Mouse (Mus musculus) liver, embryonic 16.5 days (tissue): ENCODE results near the gene Rpl6. TPM values are rescaled to one million over a fixed set of nuclear protein-coding genes. Genes with fewer than 3 reads are reported as not detected.

Source experiments
- ATAC-seq: fragments of 200-750 bp; cut with Nextera tagmentation; 2 replicates; pipeline ENCODE4 v1.8.0; 2017; ENCODE audit warnings: low read depth, mild to moderate bottlenecking, moderate number of reproducible peaks, moderate library complexity
- H3K27ac ChIP-seq: fragments of 300-500 bp; sonication (generic); 2 replicates; pipeline ENCODE4 v1.5.1; 2014; ENCODE audit warnings: mild to moderate bottlenecking, low read length
- H3K27me3 ChIP-seq: fragments of 300-500 bp; sonication (generic); 2 replicates; pipeline ENCODE4 v1.6.1; 2014; ENCODE audit warnings: low read depth, low read length, mixed read lengths; ENCODE audit not compliant: control insufficient read depth, insufficient read depth
- H3K36me3 ChIP-seq: fragments of 300-500 bp; sonication (generic); 2 replicates; pipeline ENCODE4 v1.6.1; 2014; ENCODE audit warnings: mild to moderate bottlenecking; ENCODE audit not compliant: control insufficient read depth, insufficient read depth
- H3K4me1 ChIP-seq: fragments of 300-500 bp; sonication (generic); 2 replicates; pipeline ENCODE4 v1.6.1; 2014; ENCODE audit warnings: low read depth, low read length, mixed read lengths; ENCODE audit not compliant: control insufficient read depth
- H3K4me2 ChIP-seq: fragments of 300-500 bp; sonication (generic); 2 replicates; pipeline ENCODE4 v1.6.1; 2014; ENCODE audit warnings: low read depth, low read length, mixed read lengths
- H3K4me3 ChIP-seq: fragments of 300-500 bp; sonication (generic); 2 replicates; pipeline ENCODE4 v1.5.1; 2014; ENCODE audit warnings: low read depth, mild to moderate bottlenecking, low read length
- H3K9ac ChIP-seq: fragments of 300-500 bp; sonication (generic); 2 replicates; pipeline ENCODE4 v1.6.1; 2014; ENCODE audit warnings: low read depth, low read length
- H3K9me3 ChIP-seq: fragments of 300-500 bp; sonication (generic); replicated peaks from 2 replicates; pipeline ENCODE4 v1.6.1; 2016; ENCODE audit warnings: low read length; ENCODE audit not compliant: control insufficient read depth
- WGBS: fragments of 180-500 bp; shearing (Covaris S2); extraction: QIAGEN DNeasy Blood & Tissue Kit; methylation state at CpG from one replicate; pipeline ENCODE4 v1.1.7; 2014; ENCODE audit not compliant: insufficient replicate concordance; 5-methylcytosine and 5-hydroxymethylcytosine counted together
- polyA plus RNA-seq: library from polyadenylated mRNA; unstranded; fragments of >200 nt; fragmentation: Nextera tagmentation; extraction: Ambion mirVana; gene quantifications from 2 replicates; pipeline ENCODE4 v1.2.1, GENCODE M21; 2015

Rpl6 gene
- polyA plus RNA-seq: 278 and 327 TPM in 2 replicates

DNA sequence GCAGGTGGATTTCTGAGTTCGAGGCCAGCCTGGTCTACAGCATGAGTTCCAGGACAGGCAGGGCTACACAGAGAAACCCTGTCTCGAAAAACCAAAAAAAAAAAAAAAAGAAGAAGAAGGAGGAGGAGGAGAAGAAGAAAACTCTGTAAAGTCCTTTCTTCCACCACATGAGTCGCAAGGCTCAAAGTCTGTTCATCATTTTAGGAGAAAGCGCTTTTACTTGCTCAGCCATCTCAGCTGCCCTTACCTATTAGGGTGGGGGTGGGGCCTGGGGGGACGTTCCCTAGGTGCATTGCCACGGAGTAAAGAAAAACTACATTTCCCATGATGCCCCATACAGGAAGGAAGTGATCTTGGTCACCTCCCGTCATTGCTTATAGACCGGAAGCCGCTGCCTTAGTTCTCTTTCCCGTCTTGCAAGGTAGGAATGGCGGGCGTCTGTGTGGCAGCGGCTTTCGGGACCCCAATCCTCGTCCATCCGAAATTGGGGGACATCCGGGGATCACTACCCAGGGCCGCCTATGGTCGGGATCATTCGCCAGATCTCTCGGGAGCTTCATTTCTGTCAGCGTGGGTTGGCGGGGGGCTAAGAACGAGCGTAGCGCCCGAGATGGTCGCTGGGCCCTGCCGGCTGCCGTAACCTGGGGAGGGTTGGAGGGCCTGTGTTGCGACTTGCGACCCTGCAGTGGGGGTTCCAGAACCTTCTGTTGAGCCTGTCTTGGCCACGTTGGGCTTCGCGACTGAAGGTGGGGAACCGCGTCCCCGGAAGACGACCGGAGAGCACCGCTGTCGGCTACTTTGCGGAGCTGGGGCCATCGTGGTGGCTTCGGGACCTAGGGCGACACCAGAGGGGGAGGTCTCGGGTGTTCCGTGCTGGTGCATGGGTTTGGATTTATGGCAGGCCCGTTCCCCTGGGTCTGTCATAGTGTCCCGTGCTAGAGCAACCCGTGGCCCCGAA, at the start of gene Rpl6:
Gene Rpl6 (plus strand): TSS at position 350 of the 958 bp plus-strand sequence.
- Histone ChIP-seq H3K9me3 (no peaks in the 10 kb centered on the region), H3K9ac (peak within 1 kb of the TSS; percentile 94), H3K4me2 (peak within 1 kb of the TSS; percentile 76), H3K27me3 (no peaks in the 10 kb centered on the region), H3K4me3 (peak within 1 kb of the TSS; percentile 94), H3K4me1 (peaks cover 31% of the 10 kb centered on the region), H3K36me3 (peaks cover 35% of the 10 kb centered on the region), H3K27ac (peak within 1 kb of the TSS; percentile 79)
- WGBS: under 1% methylated on average over 52 of the region's 52 CpGs
- peak; percentile 92 for ATAC-seq

DNA sequence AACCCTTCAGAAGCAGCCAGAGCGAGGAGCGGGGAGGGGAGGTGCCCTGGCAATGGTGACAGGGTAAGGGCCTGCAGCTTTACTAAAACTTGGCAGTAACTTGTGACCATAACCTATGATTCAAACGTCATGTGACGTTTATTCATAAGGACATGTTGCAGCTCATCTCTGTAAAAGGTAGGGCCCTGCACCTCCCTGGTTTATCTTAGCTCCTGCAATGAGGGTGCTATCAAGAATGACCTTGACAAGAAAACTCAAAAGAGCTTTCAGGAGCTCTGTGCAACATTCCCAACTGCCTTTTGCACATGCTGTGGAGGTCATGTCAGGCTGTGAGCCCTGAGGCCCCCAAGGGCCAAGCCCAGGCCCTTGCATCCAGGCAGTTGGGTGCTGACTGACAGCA, 48.2 kb upstream of the Rpl6 start:
- no peak for ATAC-seq
- Histone ChIP-seq H3K36me3 (peaks cover 16% of the 10 kb centered on the region), H3K9ac (no peak overlapping the region), H3K9me3 (no peaks in the 10 kb centered on the region), H3K4me2 (no peak overlapping the region), H3K4me1 (no peaks in the 10 kb centered on the region), H3K27me3 (no peaks in the 10 kb centered on the region), H3K27ac (no peak overlapping the region), H3K4me3 (no peak overlapping the region)
- whole genome bisulfite sequencing: 87% methylated on average over 4 of the region's 4 CpGs

DNA sequence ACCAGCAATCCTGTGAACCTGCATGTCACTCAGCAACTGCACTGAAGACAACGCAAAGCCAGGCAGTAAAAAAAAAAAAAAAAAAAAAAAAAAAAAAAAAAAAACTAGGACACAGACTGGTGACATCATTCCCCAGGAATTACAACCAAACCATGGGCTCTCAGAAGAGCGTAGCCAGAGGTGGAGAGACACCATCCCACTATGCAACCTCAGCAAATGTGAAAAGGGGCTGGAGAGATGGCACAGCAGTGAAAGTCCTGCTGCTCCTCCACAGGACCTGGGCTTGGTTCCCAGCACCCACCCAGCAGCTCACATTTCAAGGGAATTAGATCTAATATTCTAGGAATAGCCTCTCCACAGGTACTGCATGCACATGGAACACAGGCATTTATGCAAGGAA, 47.3 kb upstream of the Rpl6 start:
- no peaks in the 10 kb centered on the region for H3K4me1 ChIP-seq
- no peaks in the 10 kb centered on the region for H3K27me3 ChIP-seq
- 76% methylated on average over 2 of the region's 2 CpGs for WGBS
- ATAC-seq: no peak
- no peak overlapping the region for H3K9ac ChIP-seq
- H3K4me2 ChIP-seq: no peak overlapping the region
- peaks cover 15% of the 10 kb centered on the region for H3K36me3 ChIP-seq
- no peak overlapping the region for H3K27ac ChIP-seq
- H3K9me3 ChIP-seq: no peaks in the 10 kb centered on the region
- no peak overlapping the region for H3K4me3 ChIP-seq

DNA sequence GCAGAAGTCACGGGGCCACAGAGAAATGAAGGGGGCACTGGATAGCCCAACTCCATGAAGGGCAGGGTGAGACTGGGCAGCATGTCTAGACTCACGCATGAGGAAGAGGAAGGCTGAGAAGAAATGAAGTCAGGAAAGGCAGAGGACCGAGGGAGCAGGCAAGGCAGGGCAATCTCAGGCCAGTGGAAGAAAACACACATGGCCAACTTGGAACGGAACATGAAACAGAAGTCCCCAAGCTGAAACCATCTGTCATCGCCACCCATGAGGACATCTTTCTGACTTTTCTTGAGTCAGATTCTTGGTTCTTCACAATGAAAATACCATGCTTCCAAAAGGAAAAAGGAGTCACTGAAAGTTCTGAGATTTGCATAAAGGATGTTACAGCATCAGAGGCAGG, 46.8 kb upstream of the Rpl6 start:
- 84% methylated on average over 5 of the region's 5 CpGs for WGBS

DNA sequence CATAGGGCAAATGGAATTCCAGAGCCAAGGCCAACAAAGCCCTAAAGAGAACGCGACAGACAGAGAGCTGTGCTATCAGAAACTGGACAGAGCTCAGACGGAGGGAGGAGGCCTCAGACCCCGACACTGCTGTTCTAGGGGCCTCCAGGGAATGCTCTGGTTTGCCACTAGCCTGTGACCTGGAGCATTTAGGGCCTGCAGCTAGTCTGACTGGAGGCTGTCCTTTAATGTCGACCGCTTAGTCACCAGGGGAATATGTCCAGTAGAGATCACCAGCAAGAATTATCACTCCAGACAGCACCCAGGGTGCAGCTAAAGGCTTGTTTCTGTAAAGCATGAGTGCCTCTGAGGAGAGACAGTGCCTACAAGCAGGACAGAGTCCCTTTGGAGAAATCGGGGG, 45.3 kb upstream of the Rpl6 start:
- Histone ChIP-seq H3K4me2 (no peak overlapping the region), H3K27ac (no peak overlapping the region), H3K9me3 (no peaks in the 10 kb centered on the region), H3K36me3 (peaks cover 25% of the 10 kb centered on the region), H3K9ac (no peak overlapping the region), H3K27me3 (no peaks in the 10 kb centered on the region), H3K4me3 (no peak overlapping the region), H3K4me1 (no peaks in the 10 kb centered on the region)
- ATAC-seq: no peak
- 80% methylated on average over 7 of the region's 7 CpGs for WGBS

More for the DNA sequence above, 46.8 kb upstream of the Rpl6 start:
- H3K9me3 ChIP-seq: no peaks in the 10 kb centered on the region
- no peak overlapping the region for H3K4me3 ChIP-seq
- no peak overlapping the region for H3K9ac ChIP-seq
- no peak overlapping the region for H3K27ac ChIP-seq
- no peak for ATAC-seq
- peaks cover 16% of the 10 kb centered on the region for H3K36me3 ChIP-seq
- no peaks in the 10 kb centered on the region for H3K27me3 ChIP-seq
- H3K4me2 ChIP-seq: no peak overlapping the region
- no peaks in the 10 kb centered on the region for H3K4me1 ChIP-seq

DNA sequence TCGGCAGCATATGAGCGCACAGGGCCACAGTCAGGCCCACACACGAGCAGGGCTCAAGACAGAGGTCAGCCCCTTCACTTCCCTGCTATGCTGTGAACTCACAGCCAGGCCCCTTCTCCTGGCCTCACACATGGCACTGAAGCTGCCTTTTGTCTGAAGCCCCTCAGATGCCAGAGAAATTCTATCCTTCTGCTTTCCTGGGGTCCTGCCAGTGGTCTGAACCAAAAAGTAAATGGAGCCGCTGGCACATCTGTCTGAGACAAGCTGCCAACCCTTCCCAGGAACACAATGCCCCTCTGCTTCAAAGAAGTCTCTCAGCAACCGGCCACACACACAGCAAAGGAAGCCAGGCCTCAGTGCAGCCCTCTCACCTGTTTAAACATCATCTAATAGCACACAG, 42.0 kb upstream of the Rpl6 start:
- Histone ChIP-seq H3K36me3 (peaks cover 31% of the 10 kb centered on the region), H3K27ac (no peak overlapping the region), H3K9me3 (no peaks in the 10 kb centered on the region), H3K4me1 (no peaks in the 10 kb centered on the region), H3K9ac (no peak overlapping the region), H3K4me3 (no peak overlapping the region), H3K4me2 (no peak overlapping the region), H3K27me3 (no peaks in the 10 kb centered on the region)
- ATAC-seq: no peak
- WGBS: 79% methylated on average over 5 of the region's 5 CpGs

DNA sequence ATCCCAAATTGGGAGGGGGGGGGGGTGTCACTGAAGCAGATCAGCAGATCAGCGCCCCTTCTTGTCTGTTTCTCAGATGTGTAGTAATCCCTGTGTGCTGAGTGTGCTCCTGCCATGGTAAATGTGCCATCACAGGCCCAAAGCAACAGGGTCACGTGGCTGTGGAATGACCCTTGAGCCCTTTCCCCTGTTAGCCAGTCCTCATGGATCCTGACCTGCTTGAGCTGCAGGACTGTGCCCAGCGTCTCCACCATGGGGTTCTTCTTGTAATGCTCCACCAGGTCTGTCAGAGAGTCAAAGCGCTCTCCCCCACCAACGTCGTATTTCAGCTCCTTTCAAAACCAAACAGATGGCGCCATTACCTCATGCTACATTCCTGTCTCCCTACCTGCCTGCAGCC, 41.4 kb upstream of the Rpl6 start:
- Histone ChIP-seq H3K36me3 (peaks cover 34% of the 10 kb centered on the region), H3K4me3 (no peak overlapping the region), H3K4me2 (no peak overlapping the region), H3K27ac (no peak overlapping the region), H3K9ac (no peak overlapping the region), H3K27me3 (no peaks in the 10 kb centered on the region), H3K4me1 (no peaks in the 10 kb centered on the region), H3K9me3 (no peaks in the 10 kb centered on the region)
- no peak for ATAC-seq
- WGBS: 85% methylated on average over 7 of the region's 7 CpGs

DNA sequence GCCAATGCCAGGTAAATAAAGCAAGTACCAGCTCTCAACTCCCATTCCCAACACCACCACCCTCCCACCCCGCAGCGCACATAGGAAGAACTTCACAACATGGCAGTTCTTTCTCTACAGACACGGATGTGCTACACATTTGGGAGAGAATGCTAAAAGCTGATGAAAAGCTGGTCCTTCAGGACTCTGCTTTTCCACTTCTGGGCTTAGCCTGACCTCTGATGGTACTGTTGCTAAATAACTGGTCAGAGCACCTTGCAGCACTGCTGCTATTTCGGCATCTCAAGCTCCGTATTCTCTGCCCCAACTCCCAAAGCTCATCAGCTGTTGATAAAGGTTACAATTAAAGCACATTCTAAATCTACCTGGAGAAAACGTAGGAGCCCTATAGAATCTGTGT, 37.4 kb upstream of the Rpl6 start:
- Histone ChIP-seq H3K27ac (no peak overlapping the region), H3K4me3 (no peak overlapping the region), H3K9me3 (no peaks in the 10 kb centered on the region), H3K27me3 (no peaks in the 10 kb centered on the region), H3K4me1 (no peaks in the 10 kb centered on the region), H3K4me2 (no peak overlapping the region), H3K36me3 (peaks cover 31% of the 10 kb centered on the region), H3K9ac (no peak overlapping the region)
- 83% methylated on average over 6 of the region's 6 CpGs for WGBS
- no peak for ATAC-seq

DNA sequence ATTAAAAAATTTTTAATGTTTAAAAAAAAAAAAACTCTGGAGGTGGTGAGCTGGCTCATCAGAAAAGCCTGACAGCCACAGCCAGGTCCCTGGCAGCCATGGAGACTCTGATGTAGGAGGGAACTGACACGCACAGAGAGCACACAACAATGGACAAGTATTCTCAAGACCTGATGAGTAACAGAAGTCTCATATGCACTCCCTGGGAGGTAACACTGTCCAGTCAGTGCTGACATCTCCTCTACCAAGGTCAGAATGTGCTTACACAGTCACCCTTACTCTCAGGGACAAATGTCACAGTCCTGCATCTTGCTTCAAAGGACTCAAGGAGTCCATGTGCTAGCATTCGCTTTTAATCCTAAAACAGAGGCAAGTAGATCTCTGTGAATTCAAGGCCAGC, 34.7 kb upstream of the Rpl6 start:
- Histone ChIP-seq H3K4me1 (no peaks in the 10 kb centered on the region), H3K9me3 (no peaks in the 10 kb centered on the region), H3K36me3 (peaks cover 8% of the 10 kb centered on the region), H3K27ac (no peak overlapping the region), H3K9ac (no peak overlapping the region), H3K4me3 (no peak overlapping the region), H3K4me2 (no peak overlapping the region), H3K27me3 (no peaks in the 10 kb centered on the region)
- 75% methylated on average over 2 of the region's 2 CpGs for WGBS
- ATAC-seq: no peak
